Mouse (Mus musculus) CH12.LX (cell line): ENCODE measurements around the gene Tiam1. TPM values are rescaled to one million over a fixed set of nuclear protein-coding genes. Genes with fewer than 3 reads are reported as not detected.

ENCODE experiments used
- DNase-seq: peaks from one replicate; pipeline ENCODE4 v3.0.0-alpha.2; 2013; ENCODE audit errors: extremely low read depth
- H3K27ac ChIP-seq: 2 replicates; pipeline ENCODE4 v1.5.1; 2012; ENCODE audit warnings: low read depth, mild to moderate bottlenecking, control low read depth, moderate library complexity; ENCODE audit not compliant: insufficient read depth
- H3K27me3 ChIP-seq: replicated peaks from 2 replicates; pipeline ENCODE3; 2012; ENCODE audit warnings: inconsistent platforms
- H3K36me3 ChIP-seq, 2 experiments: replicated peaks in 1 of 2; 2 replicates each; pipeline versions ENCODE3 to v1.6.1; 2012; ENCODE audit warnings: inconsistent platforms in 1 of 2, low read length in 1 of 2, mild to moderate bottlenecking in 1 of 2, mixed read lengths in 1 of 2, moderate library complexity in 1 of 2; ENCODE audit not compliant: control insufficient read depth in 1 of 2, insufficient read depth in 1 of 2
- H3K4me1 ChIP-seq, 2 experiments: 2 replicates each; pipeline ENCODE4 v1.6.1; 2012; ENCODE audit warnings: inconsistent platforms in 1 of 2, moderate library complexity in 1 of 2; ENCODE audit not compliant: insufficient read depth in 2 of 2, control insufficient read depth in 1 of 2
- H3K4me2 ChIP-seq: 2 replicates; pipeline ENCODE4 v1.6.1; 2012; ENCODE audit warnings: low read depth, mild to moderate bottlenecking, control low read depth; ENCODE audit not compliant: poor library complexity, insufficient read depth, severe bottlenecking
- H3K4me3 ChIP-seq, 3 experiments: fragments of 150-350 bp in 1 of 3; sonication (generic) in 1 of 3; replicated peaks in 1 of 3; 2 replicates each; pipeline versions ENCODE3 to v1.5.1; 2011 to 2012; ENCODE audit warnings: low read depth in 2 of 3, low read length in 2 of 3, mild to moderate bottlenecking in 2 of 3, moderate library complexity in 2 of 3, control low read depth in 1 of 3, improper control_type of control experiment in 1 of 3, inconsistent platforms in 1 of 3, mixed read lengths in 1 of 3; ENCODE audit not compliant: poor library complexity in 1 of 3
- H3K79me2 ChIP-seq: replicated peaks from 2 replicates; pipeline ENCODE4 v1.6.1; 2012; ENCODE audit warnings: mild to moderate bottlenecking, moderate library complexity; ENCODE audit not compliant: control insufficient read depth, poor library complexity, insufficient read depth, severe bottlenecking; ENCODE audit errors: extremely low read depth
- H3K9ac ChIP-seq: 2 replicates; pipeline ENCODE4 v1.6.1; 2012; ENCODE audit warnings: low read depth, mild to moderate bottlenecking, control low read depth, moderate library complexity; ENCODE audit not compliant: insufficient read depth
- H3K9me3 ChIP-seq: replicated peaks from 2 replicates; pipeline ENCODE3; 2012; ENCODE audit warnings: low read length, inconsistent platforms, mixed read lengths
- BHLHE40 ChIP-seq: IDR thresholded peaks from 2 replicates; pipeline ENCODE4 v1.6.1; 2011; ENCODE audit warnings: mild to moderate bottlenecking, low read depth, low read length, improper control_type of control experiment
- CHD1 ChIP-seq: IDR thresholded peaks from 2 replicates; pipeline ENCODE4 v1.6.1; 2012; ENCODE audit warnings: low read depth, low read length, improper control_type of control experiment, inconsistent platforms
- CTCF ChIP-seq, 2 experiments: IDR thresholded peaks in 1 of 2; conservative IDR thresholded peaks in 1 of 2; 2 replicates each; pipeline ENCODE4 v1.5.1; 2011 to 2012; ENCODE audit warnings: low read depth in 2 of 2, low read length in 2 of 2, improper control_type of control experiment in 1 of 2, inconsistent platforms in 1 of 2, mild to moderate bottlenecking in 1 of 2, moderate library complexity in 1 of 2
- ELF1 ChIP-seq: IDR thresholded peaks from 2 replicates; pipeline ENCODE4 v1.6.1; 2014; ENCODE audit warnings: low read depth, mild to moderate bottlenecking, inconsistent platforms, low read length, improper control_type of control experiment
- MEF2A ChIP-seq: IDR thresholded peaks from 2 replicates; pipeline ENCODE4 v1.6.1; 2014; ENCODE audit warnings: low read depth, mild to moderate bottlenecking, inconsistent platforms, low read length, improper control_type of control experiment, borderline replicate concordance
- MYC ChIP-seq: IDR thresholded peaks from 2 replicates; pipeline ENCODE4 v1.6.1; 2011; ENCODE audit warnings: low read depth, mild to moderate bottlenecking, improper control_type of control experiment, low read length
- NRF1 ChIP-seq: IDR thresholded peaks from 2 replicates; pipeline ENCODE4 v1.6.1; 2014; ENCODE audit warnings: low read depth, mild to moderate bottlenecking, inconsistent platforms, low read length, improper control_type of control experiment, moderate library complexity
- PAX5 ChIP-seq: IDR thresholded peaks from 2 replicates; pipeline ENCODE4 v1.6.1; 2012; ENCODE audit warnings: low read length, inconsistent platforms, mixed read lengths
- POLR2AphosphoS2 ChIP-seq: IDR thresholded peaks from 2 replicates; pipeline ENCODE4 v1.6.1; 2011; ENCODE audit warnings: low read depth, low read length, improper control_type of control experiment
- RAD21 ChIP-seq: IDR thresholded peaks from 2 replicates; pipeline ENCODE4 v1.6.1; 2011; ENCODE audit warnings: low read depth, mild to moderate bottlenecking, low read length, improper control_type of control experiment, moderate library complexity
- RCOR1 ChIP-seq: conservative IDR thresholded peaks from 2 replicates; pipeline ENCODE4 v1.6.1; 2012; ENCODE audit warnings: low read depth, mild to moderate bottlenecking, inconsistent platforms, low read length, improper control_type of control experiment
- SIN3A ChIP-seq: IDR thresholded peaks from 2 replicates; pipeline ENCODE4 v1.6.1; 2012; ENCODE audit warnings: low read length, improper control_type of control experiment, inconsistent platforms
- SMC3 ChIP-seq: IDR thresholded peaks from 2 replicates; pipeline ENCODE4 v1.6.1; 2011; ENCODE audit warnings: low read depth, low read length, improper control_type of control experiment
- TBP ChIP-seq: conservative IDR thresholded peaks from 2 replicates; pipeline ENCODE4 v1.6.1; 2011; ENCODE audit warnings: low read depth, low read length, improper control_type of control experiment
- TCF12 ChIP-seq: IDR thresholded peaks from 2 replicates; pipeline ENCODE4 v1.6.1; 2014; ENCODE audit warnings: low read depth, mild to moderate bottlenecking, inconsistent platforms, low read length, improper control_type of control experiment
- UBTF ChIP-seq: IDR thresholded peaks from 2 replicates; pipeline ENCODE4 v1.6.1; 2012; ENCODE audit warnings: low read depth, mild to moderate bottlenecking, inconsistent platforms, low read length, improper control_type of control experiment, moderate library complexity
- USF1 ChIP-seq: IDR thresholded peaks from 2 replicates; pipeline ENCODE4 v1.6.1; 2014; ENCODE audit warnings: low read depth, mild to moderate bottlenecking, inconsistent platforms, low read length, improper control_type of control experiment
- ZMIZ1 ChIP-seq: IDR thresholded peaks from 2 replicates; pipeline ENCODE4 v1.6.1; 2012; ENCODE audit warnings: low read depth, mild to moderate bottlenecking, inconsistent platforms, low read length, improper control_type of control experiment
- dilution Hi-C: fragments of 300-500 bp; cut with MboI; formaldehyde crosslinking; loops from 2 replicates; pipeline ENCODE4 v1.14.3; 2020; ENCODE audit warnings: low sequenced_read_pairs; ENCODE audit not compliant: extremely low pct_unique_long_range_greater_than_20kb, extremely low pct_ligation_motif_present
- in situ Hi-C: fragments of 300-500 bp; cut with MboI; formaldehyde crosslinking; loops from 3 replicates; pipeline ENCODE4 v1.14.3; 2019; ENCODE audit warnings: low sequenced_read_pairs, low pct_ligation_motif_present, low pct_unique_long_range_greater_than_20kb, mixed read lengths
- polyA plus RNA-seq: library from polyadenylated mRNA; unstranded; fragments of >175 nt; gene quantifications from 2 replicates; pipeline ENCODE4 v1.2.1, GENCODE M21; 2012; ENCODE audit warnings: low read depth; ENCODE audit not compliant: insufficient read length
- total RNA-seq, 2 experiments: library from RNA; depleted of rRNA; stranded (reverse); fragments of 300-350 nt in 1 of 2; fragments of >200 nt in 1 of 2; gene quantifications; 2 replicates each; pipeline ENCODE4 v1.2.3; 2012 to 2014

Tiam1 gene
- total and polyA plus RNA-seq, 3 experiments: 0.03 to 0.40 (median 0.04) TPM

DNA sequence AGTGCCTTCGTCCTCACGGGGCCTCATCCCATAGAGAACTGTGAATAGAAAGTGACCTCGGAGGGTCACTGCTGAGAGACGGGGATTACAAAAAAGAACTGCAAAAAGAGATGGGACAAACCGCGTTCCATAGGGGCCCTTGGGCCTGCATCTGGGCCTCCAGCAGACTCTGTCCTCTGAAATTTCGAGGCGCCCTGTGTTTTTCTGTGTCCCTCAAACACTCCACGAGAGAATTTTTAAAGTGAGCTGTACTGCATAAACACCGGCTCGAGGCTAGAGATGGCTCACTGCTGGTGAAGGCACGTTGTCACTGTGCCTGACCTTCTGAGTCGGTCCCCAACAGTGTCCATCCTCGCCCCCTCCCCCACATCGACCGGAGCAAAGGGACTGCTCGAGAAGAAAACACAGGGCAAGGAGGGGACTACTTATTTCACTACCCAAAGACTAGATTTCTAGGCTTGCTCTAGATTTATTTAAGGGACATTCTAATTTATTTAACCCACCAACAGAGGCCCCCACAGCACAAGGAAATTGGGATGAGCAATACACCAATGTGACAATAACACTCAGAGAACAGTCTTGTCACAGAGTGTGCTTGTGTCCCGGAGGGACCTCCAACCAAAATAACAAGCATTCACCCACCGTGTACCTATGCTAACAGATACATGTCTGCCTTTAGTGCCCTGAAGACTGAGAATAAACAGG is 200.2 kb downstream of the Tiam1 start:
- Histone ChIP-seq H3K9ac (no peak overlapping the region), H3K9me3 (peaks cover 57% of the 10 kb centered on the region), H3K27me3 (no peaks in the 10 kb centered on the region), H3K27ac (no peak overlapping the region), H3K4me2 (no peak overlapping the region), H3K4me3 (no peak overlapping the region), H3K36me3 (no peaks in the 10 kb centered on the region), H3K79me2 (no peaks in the 10 kb centered on the region), H3K4me1 (no peaks in the 10 kb centered on the region)
- dilution Hi-C loops (no loop called here), in situ Hi-C loops (no loop called here)
- TF ChIP-seq BHLHE40: no peak
- DNase-seq: no peak

DNA sequence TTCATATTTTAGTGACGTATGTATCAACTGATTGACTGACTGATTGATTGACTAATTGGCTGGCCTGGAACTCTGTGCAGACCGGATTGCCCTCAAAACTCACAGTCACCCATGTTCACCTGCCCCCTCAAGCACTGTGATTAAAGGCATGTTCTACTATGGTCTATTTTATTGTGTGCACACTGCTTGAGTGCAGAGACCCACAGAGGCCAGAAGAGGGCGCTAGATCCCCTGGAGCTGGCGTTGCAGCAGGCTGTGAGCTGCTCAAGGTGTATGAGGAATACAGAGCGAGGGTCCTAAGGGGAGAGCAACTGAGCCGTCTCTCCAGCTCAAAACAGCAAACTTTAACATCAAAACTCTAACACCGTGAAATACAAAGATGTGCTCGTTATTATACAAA is 202.9 kb downstream of the Tiam1 start:
- no peak overlapping the region for H3K9ac ChIP-seq
- H3K4me2 ChIP-seq: no peak overlapping the region
- no peak for DNase-seq
- no peak for TF ChIP-seq POLR2AphosphoS2
- no peak for TF ChIP-seq PAX5
- no peak for TF ChIP-seq SMC3
- TF ChIP-seq CTCF (conservative IDR thresholded peaks at IDR 0.05 in 1 of 2, IDR thresholded peaks at IDR 0.05 in 1 of 2; ENCODE audit: low read depth in 2 of 2, low read length in 2 of 2): 0 out of 4 replicates have a peak, but pooled peaks of 1 of the 2 experiments have one; percentile 6
- TF ChIP-seq RAD21: no peak
- TF ChIP-seq TCF12: no peak
- no peak for TF ChIP-seq SIN3A
- no peaks in the 10 kb centered on the region for H3K4me1 ChIP-seq
- H3K4me3 ChIP-seq: no peak overlapping the region
- dilution Hi-C loops (no loop called here), in situ Hi-C loops (no loop called here)
- H3K79me2 ChIP-seq: no peaks in the 10 kb centered on the region
- H3K27ac ChIP-seq: no peak overlapping the region
- no peaks in the 10 kb centered on the region for H3K27me3 ChIP-seq
- no peaks in the 10 kb centered on the region for H3K36me3 ChIP-seq
- H3K9me3 ChIP-seq: peaks cover 55% of the 10 kb centered on the region

DNA sequence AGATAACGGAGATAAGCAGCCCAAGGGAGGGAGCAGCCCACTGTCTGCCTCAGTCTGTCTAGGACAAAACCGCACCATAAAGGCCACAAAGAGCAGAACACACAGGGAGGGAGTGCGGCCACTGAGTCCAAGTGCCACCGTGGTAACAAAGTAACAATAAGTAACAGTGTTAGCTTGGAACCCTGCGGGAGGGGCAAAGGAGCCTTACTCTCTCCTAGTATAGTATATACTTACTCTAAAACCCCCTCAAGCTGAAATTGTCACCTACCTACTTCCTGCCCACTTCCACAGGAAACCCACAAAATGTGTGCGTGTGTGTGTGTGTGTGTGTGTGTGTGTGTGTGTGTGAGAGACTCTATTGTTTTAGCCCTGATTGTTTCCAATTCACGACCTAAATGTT is 205.3 kb downstream of the Tiam1 start:
- TF ChIP-seq ELF1 (no peak), RCOR1 (no peak), BHLHE40 (no peak), ZMIZ1 (no peak), USF1 (no peak), CHD1 (no peak), NRF1 (no peak), RAD21 (no peak), SIN3A (no peak), TBP (no peak), UBTF (no peak), MYC (no peak), MEF2A (no peak)
- Histone ChIP-seq H3K79me2 (no peaks in the 10 kb centered on the region), H3K36me3 (no peaks in the 10 kb centered on the region), H3K27me3 (no peaks in the 10 kb centered on the region), H3K9ac (no peak overlapping the region), H3K4me1 (no peaks in the 10 kb centered on the region), H3K4me3 (no peak overlapping the region), H3K9me3 (peaks cover 53% of the 10 kb centered on the region), H3K4me2 (no peak overlapping the region), H3K27ac (no peak overlapping the region)
- no peak for DNase-seq
- dilution Hi-C loops (no loop called here), in situ Hi-C loops (no loop called here)
